ENCODE assay signal across 8 mouse cellular contexts in genomic region chr16:90143760-90144516, GRCm38 (mm10). TPM values are rescaled to one million over a fixed set of nuclear protein-coding genes. Genes with fewer than 3 reads are reported as not detected.
A peak's percentile ranks its signal among the peaks of the same experiment; 100 is the strongest.
DNase-seq lines count a peak whose midpoint lies in the region; ATAC-seq and TF ChIP-seq lines count a peak whose summit lies in the region.

TSS of gene Tiam1 (minus strand) at chr16:90143769.

- DNase-seq in c-Kit-positive CD71-positive TER-119-negative erythroid progenitor cells, embryonic 14.5 days (ENCODE audit: low read depth): peak; percentile 96
- peak; percentile 97 for DNase-seq in forebrain, embryonic 10.5 days (ENCODE audit: extremely low spot score, low spot score)
- DNase-seq in kidney, postnatal 14 days: peak; percentile 98
- peak; percentile 98 for DNase-seq in naive thymus-derived CD4-positive, alpha-beta T cell, adult 2 months (ENCODE audit: low read depth)
- peak; percentile 97 for DNase-seq in splenic B cell, adult 2 months (ENCODE audit: low read depth, low spot score)

- peak within 1 kb of the TSS; percentile 78 for H3K9ac ChIP-seq in heart, embryonic 15.5 days
- peak within 1 kb of the TSS; percentile 76 for H3K9ac ChIP-seq in liver, embryonic 12.5 days

- H3K4me1 ChIP-seq in E14TG2a.4 (replicated peaks; ENCODE audit: low read depth, low read length): peaks cover 72% of the 10 kb centered on the region
- peaks cover 53% of the 10 kb centered on the region for H3K4me1 ChIP-seq in forebrain, embryonic 10.5 days
- peaks cover 23% of the 10 kb centered on the region for H3K4me1 ChIP-seq in heart, embryonic 15.5 days (replicated peaks)
- peaks cover 40% of the 10 kb centered on the region for H3K4me1 ChIP-seq in liver, embryonic 12.5 days

- H3K27me3 ChIP-seq in E14TG2a.4 (ENCODE audit: insufficient read depth, low read length): peaks cover 26% of the 10 kb centered on the region
- peaks cover 28% of the 10 kb centered on the region for H3K27me3 ChIP-seq in forebrain, embryonic 10.5 days (ENCODE audit: poor library complexity, severe bottlenecking)
- H3K27me3 ChIP-seq in heart, embryonic 15.5 days: no peaks in the 10 kb centered on the region
- H3K27me3 ChIP-seq in liver, embryonic 12.5 days (replicated peaks): peaks cover 15% of the 10 kb centered on the region
- H3K27me3 ChIP-seq in splenic B cell, adult 2 months (ENCODE audit: control insufficient read depth, insufficient read depth, low read length, poor library complexity, severe bottlenecking): no peaks in the 10 kb centered on the region

- peak within 1 kb of the TSS; percentile 98 for H3K4me2 ChIP-seq in heart, embryonic 15.5 days
- peak within 1 kb of the TSS; percentile 99 for H3K4me2 ChIP-seq in liver, embryonic 12.5 days

- H3K27ac ChIP-seq in forebrain, embryonic 10.5 days: peak within 1 kb of the TSS; percentile 99
- peak within 1 kb of the TSS; percentile 80 for H3K27ac ChIP-seq in heart, embryonic 15.5 days
- peak within 1 kb of the TSS; percentile 82 for H3K27ac ChIP-seq in liver, embryonic 12.5 days

- H3K36me3 ChIP-seq in E14TG2a.4 (ENCODE audit: insufficient read depth, low read length): 0 out of 2 replicates have a peak, but pooled peaks cover 3% of the 10 kb centered on the region
- no peaks in the 10 kb centered on the region for H3K36me3 ChIP-seq in forebrain, embryonic 10.5 days (replicated peaks)
- no peaks in the 10 kb centered on the region for H3K36me3 ChIP-seq in heart, embryonic 15.5 days
- no peaks in the 10 kb centered on the region for H3K36me3 ChIP-seq in liver, embryonic 12.5 days
- H3K36me3 ChIP-seq in splenic B cell, adult 2 months (ENCODE audit: control insufficient read depth, insufficient read depth, low read length, poor library complexity, severe bottlenecking): no peaks in the 10 kb centered on the region

- TF ChIP-seq CTCF in E14TG2a.4 (conservative IDR thresholded peaks at IDR 0.05; ENCODE audit: low read length): no peak

- H3K4me3 ChIP-seq in E14TG2a.4 (replicated peaks; ENCODE audit: low read length): peak within 1 kb of the TSS; percentile 89
- peak within 1 kb of the TSS; percentile 79 for H3K4me3 ChIP-seq in forebrain, embryonic 10.5 days
- H3K4me3 ChIP-seq in heart, embryonic 15.5 days: peak within 1 kb of the TSS; percentile 68
- peak within 1 kb of the TSS; percentile 65 for H3K4me3 ChIP-seq in liver, embryonic 12.5 days

- H3K9me3 ChIP-seq in E14TG2a.4 (ENCODE audit: low read length): no peaks in the 10 kb centered on the region
- no peaks in the 10 kb centered on the region for H3K9me3 ChIP-seq in forebrain, embryonic 10.5 days
- H3K9me3 ChIP-seq in heart, embryonic 15.5 days (replicated peaks): no peaks in the 10 kb centered on the region
- no peaks in the 10 kb centered on the region for H3K9me3 ChIP-seq in liver, embryonic 12.5 days (replicated peaks)

- ATAC-seq in heart, embryonic 15.5 days (replicated peaks; ENCODE audit: insufficient number of reproducible peaks, insufficient read depth, low FRiP score, low read depth): peak; percentile 97
- ATAC-seq in liver, embryonic 12.5 days: peak; percentile 95

- under 1% methylated on average over 64 of the region's 64 CpGs for WGBS in forebrain, embryonic 10.5 days
- under 1% methylated on average over 64 of the region's 64 CpGs for WGBS in heart, embryonic 15.5 days
- under 1% methylated on average over 64 of the region's 64 CpGs for WGBS in liver, embryonic 12.5 days (ENCODE audit: insufficient replicate concordance)

RNA-seq across cellular contexts. Expression of gene Tiam1, which starts in this region (rescaled TPM):
- 18.4 and 21.4 TPM in 2 replicates for polyA plus RNA-seq in forebrain, embryonic 10.5 days (2016; fragmentation: Nextera tagmentation; extraction: Ambion mirVana)
- polyA plus RNA-seq in heart, embryonic 15.5 days (2015; fragmentation: Nextera tagmentation; extraction: Ambion mirVana): 7.6 and 8.1 TPM in 2 replicates
- 6.7 and 9.7 TPM in 2 replicates for polyA plus RNA-seq in liver, embryonic 12.5 days (2016; fragmentation: Nextera tagmentation; extraction: Ambion mirVana)

Comparison
In these comparisons a context has a peak if more than half of its experiments do, and no peak if none do; other contexts are left out.
1. Peak in every context shown above with its lines: DNase-seq, ATAC-seq, H3K4me3 ChIP-seq and H3K27ac ChIP-seq.